Mouse (Mus musculus) lung, postnatal 0 days (tissue): ENCODE results near the gene Tchp.

Experiments
- CTCF ChIP-seq: IDR thresholded peaks from 2 replicates; pipeline ENCODE4 v1.5.1; 2016; ENCODE audit warnings: antibody characterized with exemption, mild to moderate bottlenecking
- EP300 ChIP-seq: IDR thresholded peaks from 2 replicates; pipeline ENCODE4 v1.6.1; 2016; ENCODE audit warnings: antibody characterized with exemption, mild to moderate bottlenecking, control low read depth

- TF ChIP-seq CTCF, result no peak
- TF ChIP-seq EP300, result peak; percentile 57
These were observed 25.8 kb upstream of the Tchp start for GRCm38 (mm10) chr5:114681717-114682116.
